Mouse (Mus musculus) spleen, adult 18-20 months (tissue): ENCODE data around the gene Syt16.

Experiments
- DNase-seq, 2 experiments: peaks; one replicate each; pipeline ENCODE4 v3.0.0; 2022; ENCODE audit warnings: mixed read lengths in 2 of 2

Gene Syt16

GRCm38 (mm10) chr12:74232845-74233244 lies 235.4 kb downstream of the Syt16 start:
- DNase-seq: no peak

GRCm38 (mm10) chr12:74236191-74236590 lies 238.7 kb downstream of the Syt16 start:
- DNase-seq: no peak

GRCm38 (mm10) chr12:74238056-74238455 lies 240.6 kb downstream of the Syt16 start:
- DNase-seq: no peak

- no peak for DNase-seq
Measured at GRCm38 (mm10) chr12:74238806-74239205, 241.3 kb downstream of the Syt16 start.

- no peak for DNase-seq
Measured at GRCm38 (mm10) chr12:74264846-74265245, 267.4 kb downstream of the Syt16 start.

GRCm38 (mm10) chr12:74267049-74267448 lies 269.6 kb downstream of the Syt16 start:
- no peak for DNase-seq

GRCm38 (mm10) chr12:74268644-74269285 lies 271.3 kb downstream of the Syt16 start:
- no peak for DNase-seq

GRCm38 (mm10) chr12:74272545-74272944 lies 275.1 kb downstream of the Syt16 start:
- DNase-seq: no peak

GRCm38 (mm10) chr12:74277265-74277664 lies 279.8 kb downstream of the Syt16 start:
- no peak for DNase-seq

- no peak for DNase-seq
Measured at GRCm38 (mm10) chr12:74281403-74281802, 283.9 kb downstream of the Syt16 start.

- no peak for DNase-seq
Measured at GRCm38 (mm10) chr12:74282846-74283245, 285.4 kb downstream of the Syt16 start.

GRCm38 (mm10) chr12:74284020-74284684 lies 286.7 kb downstream of the Syt16 start:
- DNase-seq: no peak

GRCm38 (mm10) chr12:74284685-74285054 lies 287.2 kb downstream of the Syt16 start:
- DNase-seq: no peak

GRCm38 (mm10) chr12:74290983-74291382 lies 293.5 kb downstream of the Syt16 start:
- no peak for DNase-seq

- no peak for DNase-seq
Measured at GRCm38 (mm10) chr12:74293624-74294023, 296.2 kb downstream of the Syt16 start.

GRCm38 (mm10) chr12:74296374-74296773 lies 298.9 kb downstream of the Syt16 start:
- DNase-seq: no peak

- DNase-seq: no peak
Measured at GRCm38 (mm10) chr12:74301559-74301958, 304.1 kb downstream of the Syt16 start.

GRCm38 (mm10) chr12:74303418-74304294 lies 306.2 kb downstream of the Syt16 start:
- no peak for DNase-seq

GRCm38 (mm10) chr12:74312611-74313010 lies 315.1 kb downstream of the Syt16 start:
- no peak for DNase-seq

- no peak for DNase-seq
Measured at GRCm38 (mm10) chr12:74315221-74315620, 317.8 kb downstream of the Syt16 start.

- DNase-seq: no peak
Measured at GRCm38 (mm10) chr12:74316344-74316973, 319.0 kb downstream of the Syt16 start, which contains the start of gene Gm11042. TSS of gene Gm11042 (minus strand) at chr12:74316394.

- DNase-seq: peak in 1 of 2 experiments; percentile 22
Measured at GRCm38 (mm10) chr12:74316989-74317759, 319.7 kb downstream of the Syt16 start.
